ENCODE assay signal across 15 mouse cellular contexts in the genomic region with DNA sequence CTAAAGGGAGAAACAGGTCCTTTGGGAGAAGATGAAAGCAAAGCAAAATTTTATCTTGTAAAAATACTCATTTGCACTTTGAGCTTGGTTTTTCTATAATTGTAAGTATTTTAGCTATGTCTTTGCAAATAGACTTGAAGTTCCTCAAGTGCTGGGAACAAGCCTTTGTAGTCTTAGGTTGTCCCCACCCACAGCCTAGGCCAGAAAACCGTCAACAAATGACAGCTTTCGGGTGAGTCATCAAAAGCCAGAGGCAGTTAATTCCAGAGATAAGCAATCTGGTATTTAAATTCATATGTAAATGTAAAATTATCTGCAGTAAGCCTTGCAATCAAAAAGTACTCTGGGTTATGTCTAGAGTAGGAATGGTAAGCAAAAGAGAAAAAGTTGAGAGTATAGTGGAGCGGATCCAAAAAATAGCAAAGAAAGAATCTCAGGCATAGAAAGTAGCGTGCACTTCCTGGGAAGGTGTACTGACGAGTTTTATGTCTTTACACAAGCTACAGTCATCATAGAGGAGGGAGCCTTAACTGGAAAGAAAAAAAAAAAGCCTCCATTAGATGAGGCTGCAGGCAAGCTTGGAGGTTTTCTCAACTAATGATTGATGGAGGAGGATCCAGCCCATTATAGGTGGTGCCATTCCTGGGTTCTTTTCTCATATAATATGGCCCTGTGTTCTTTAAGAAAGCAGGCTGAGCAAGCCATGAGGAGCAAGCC.
"Had no signal": no experiment of that assay in that cellular context is flagged by ENCODE, and none has a peak within 500 bp of the region (broad histone marks: within the 10 kb centered on the region; RNA-seq: fewer than 3 reads in every experiment).

No protein-coding gene starts in this region.

- H3K9me3 ChIP-seq: liver, embryonic 13.5 days; midbrain, embryonic 12.5 days; midbrain, embryonic 15.5 days; neural tube, embryonic 13.5 days had no signal

- DNase-seq: kidney, adult 11 months; kidney, adult 9 months; kidney, postnatal 14 days; kidney, postnatal 4 days; layer of hippocampus, adult 9-11 months; liver, embryonic 13.5 days; lung, postnatal 10 days; lung, postnatal 36 days; retina, postnatal 1 day; thymus, adult 18-20 months; thymus, postnatal 36 days had no signal

- ATAC-seq: midbrain, embryonic 15.5 days had no signal

- H3K36me3 ChIP-seq: liver, embryonic 13.5 days; midbrain, embryonic 12.5 days; midbrain, embryonic 15.5 days; neural tube, embryonic 13.5 days had no signal

- H3K4me2 ChIP-seq: liver, embryonic 13.5 days; lung, embryonic 14.5 days; midbrain, embryonic 12.5 days; midbrain, embryonic 15.5 days; neural tube, embryonic 13.5 days had no signal

- H3K27ac ChIP-seq: liver, embryonic 13.5 days; midbrain, embryonic 12.5 days; midbrain, embryonic 15.5 days; neural tube, embryonic 13.5 days had no signal

- H3K27me3 ChIP-seq: midbrain, embryonic 15.5 days had no signal

- H3K9ac ChIP-seq: liver, embryonic 13.5 days; lung, embryonic 14.5 days; midbrain, embryonic 12.5 days; midbrain, embryonic 15.5 days; neural tube, embryonic 13.5 days had no signal

- H3K4me3 ChIP-seq: liver, embryonic 13.5 days; midbrain, embryonic 12.5 days; midbrain, embryonic 15.5 days; neural tube, embryonic 13.5 days had no signal

- H3K4me1 ChIP-seq: liver, embryonic 13.5 days had no signal
